Mouse (Mus musculus) adrenal gland, adult 18-20 months (tissue): ENCODE measurements at regions not wholly inside any gene's neighbourhood (a gene's known extent, or its start where the extent isn't known, plus 50 kb on each side); places are given as distances from the start of the nearest gene placed in this dataset.

ENCODE experiments used
- DNase-seq, 2 experiments: peaks; one replicate each; pipeline ENCODE4 v3.0.0; 2021 to 2022; ENCODE audit warnings: low spot score in 2 of 2

- DNase-seq: no peak
Measured at GRCm38 (mm10) chr7:114345860-114346259, 69.2 kb upstream of the Pde3b start.

- no peak for DNase-seq
Measured at GRCm38 (mm10) chr7:114347006-114347405, 68.1 kb upstream of the Pde3b start.

- DNase-seq: no peak
Measured at GRCm38 (mm10) chr7:114350968-114351367, 64.1 kb upstream of the Pde3b start.

- DNase-seq: no peak
Measured at GRCm38 (mm10) chr7:114356381-114356780, 58.7 kb upstream of the Pde3b start.

- DNase-seq: no peak
Measured at GRCm38 (mm10) chr7:114362166-114362565, 52.9 kb upstream of the Pde3b start.

- peak in 1 of 2 experiments; percentile 25 for DNase-seq
Measured at GRCm38 (mm10) chr7:114364041-114364440, 51.0 kb upstream of the Pde3b start.
